Mouse (Mus musculus) cortical plate, adult 2 months (tissue): ENCODE results near the gene Olfr631. TPM values are rescaled to one million over a fixed set of nuclear protein-coding genes. Genes with fewer than 3 reads are reported as not detected.
"Not testable (repeated sequence)": the region's sequence is repeated elsewhere in the genome, so short reads cannot be mapped to it uniquely, and the experiment has no call there.

Experiments
- H3K27ac ChIP-seq: fragments of 200-500 bp; 2 replicates; pipeline ENCODE4 v1.5.1; 2012; ENCODE audit warnings: low read length, control low read depth, inconsistent platforms; ENCODE audit not compliant: insufficient read depth
- H3K4me1 ChIP-seq: fragments of 200-500 bp; 2 replicates; pipeline ENCODE4 v1.6.1; 2011; ENCODE audit warnings: low read length; ENCODE audit not compliant: control insufficient read depth, insufficient read depth
- H3K4me3 ChIP-seq: fragments of 200-500 bp; 2 replicates; pipeline ENCODE4 v1.5.1; 2011; ENCODE audit warnings: mild to moderate bottlenecking, low read length, control low read depth; ENCODE audit not compliant: insufficient read depth
- CTCF ChIP-seq: fragments of 200-500 bp; IDR thresholded peaks from 2 replicates; pipeline ENCODE4 v1.5.1; 2011; ENCODE audit warnings: mild to moderate bottlenecking, control low read depth, low read length; ENCODE audit not compliant: insufficient read depth; ENCODE audit errors: extremely low read depth
- POLR2A ChIP-seq: fragments of 200-500 bp; IDR thresholded peaks from 2 replicates; pipeline ENCODE4 v1.6.1; 2011; ENCODE audit warnings: mild to moderate bottlenecking, low read length, control low read depth; ENCODE audit not compliant: insufficient read depth; ENCODE audit errors: extremely low read depth
- polyA plus RNA-seq: library from polyadenylated mRNA; depleted of rRNA; stranded (reverse); fragments of >200 nt; gene quantifications from 2 replicates; pipeline ENCODE4 v1.2.3, GENCODE M21; 2012; rRNA removed

Gene Olfr631
- polyA plus RNA-seq, result not detected in 2 replicates

DNA sequence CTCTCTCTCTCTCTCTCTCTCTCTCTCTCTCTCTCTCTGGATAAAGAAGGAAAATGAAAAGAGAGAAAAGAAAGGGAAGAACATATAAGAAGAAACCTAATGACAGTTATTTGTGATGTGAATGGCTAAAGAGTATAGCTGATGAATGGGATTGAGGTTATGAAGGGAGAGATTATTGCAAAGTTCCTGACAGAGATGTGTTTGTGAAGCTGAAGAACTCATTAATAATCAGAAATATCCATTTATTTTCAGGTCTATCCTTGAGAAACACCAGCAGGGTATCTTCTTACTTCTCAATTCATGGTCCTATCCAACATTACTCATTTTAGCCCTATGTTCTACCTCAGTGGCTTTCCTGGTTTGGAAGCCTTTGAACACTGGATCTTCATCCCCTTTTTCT, at the start of gene Olfr631:
Gene Olfr631, plus strand, starts transcription at position 301 of the 400 bp plus-strand sequence.
- no peak for TF ChIP-seq POLR2A
- TF ChIP-seq CTCF, result no peak
- no peak within 1 kb of the TSS for H3K4me3 ChIP-seq

DNA sequence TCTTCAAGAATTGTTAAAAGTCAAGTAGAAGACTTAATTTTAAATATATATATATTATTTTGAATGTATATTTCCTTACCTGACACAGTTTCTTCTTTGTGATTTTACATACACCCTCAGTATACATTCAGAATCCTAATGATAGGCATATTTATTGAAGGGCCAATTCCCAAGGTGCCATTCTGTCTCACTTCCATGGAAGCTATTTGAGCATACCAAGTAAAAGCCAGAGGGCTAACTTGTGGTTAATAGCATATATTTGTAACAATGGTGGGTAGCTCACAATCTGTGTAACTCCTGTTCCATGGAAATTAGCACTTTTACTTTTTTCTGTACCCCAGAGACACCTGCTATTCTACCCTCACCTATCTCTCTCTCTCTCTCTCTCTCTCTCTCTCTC, 42.5 kb upstream of the Olfr631 start, which contains the start of gene Olfr66:
Gene Olfr66, minus strand, starts transcription at position 101 of the 400 bp plus-strand sequence.
- H3K4me1 ChIP-seq, result no peaks in the 10 kb centered on the region
- no peak for TF ChIP-seq POLR2A
- TF ChIP-seq CTCF, result no peak
- no peak within 1 kb of the TSS for H3K27ac ChIP-seq
- H3K4me3 ChIP-seq, result no peak within 1 kb of the TSS

More for the DNA sequence above, at the start of gene Olfr631:
- H3K27ac ChIP-seq, result no peak within 1 kb of the TSS
- H3K4me1 ChIP-seq, result no peaks in the 10 kb centered on the region

DNA sequence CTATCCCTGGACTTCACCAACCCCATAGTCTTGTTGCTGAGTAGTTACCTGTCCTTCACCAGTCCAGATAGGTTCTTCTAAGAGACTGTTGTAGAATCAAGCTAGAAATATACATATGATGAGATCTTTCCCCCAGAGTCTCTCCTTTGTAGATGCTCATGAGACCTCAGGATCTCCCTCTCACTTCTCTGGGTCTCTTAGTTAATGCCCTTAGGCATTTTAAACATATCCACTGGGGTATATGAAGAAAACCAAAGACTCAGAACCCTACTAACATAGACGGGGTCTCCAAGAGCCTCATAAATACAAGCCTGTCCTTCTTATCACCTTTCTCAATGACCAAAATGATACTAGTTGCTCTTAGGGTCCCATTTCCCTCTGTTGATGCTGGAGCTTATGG, 34.2 kb upstream of the Olfr631 start, which contains the start of gene Olfr64:
Gene Olfr64, minus strand, starts transcription at position 101 of the 400 bp plus-strand sequence.
- no peak within 1 kb of the TSS for H3K27ac ChIP-seq
- TF ChIP-seq POLR2A (no peak), CTCF (no peak)
- H3K4me3 ChIP-seq, result no peak within 1 kb of the TSS
- H3K4me1 ChIP-seq, result no peaks in the 10 kb centered on the region

DNA sequence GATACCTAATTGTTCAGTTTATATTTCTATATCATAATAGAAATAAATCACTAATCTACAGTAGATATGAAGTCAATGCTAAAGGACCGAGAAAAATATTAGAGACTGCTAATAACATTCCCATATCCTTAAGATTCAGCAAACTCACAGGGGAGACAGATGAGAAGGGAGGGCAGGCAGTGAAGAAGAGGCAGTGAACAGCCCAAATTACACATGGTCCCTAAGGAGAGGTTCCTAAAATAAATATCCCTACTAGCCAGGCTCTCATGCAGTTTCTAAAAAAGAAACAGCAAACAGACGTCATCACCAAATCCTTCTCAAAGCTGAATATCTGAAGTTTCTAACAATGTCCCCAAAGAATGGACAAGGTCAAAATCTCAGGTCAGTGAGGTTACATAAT, 25.4 kb upstream of the Olfr631 start, which contains the start of gene Olfr65:
Gene Olfr65, plus strand, starts transcription at position 301 of the 400 bp plus-strand sequence.
- TF ChIP-seq CTCF (no peak), POLR2A (no peak)
- H3K4me1 ChIP-seq, result no peaks in the 10 kb centered on the region
- no peak within 1 kb of the TSS for H3K27ac ChIP-seq
- no peak within 1 kb of the TSS for H3K4me3 ChIP-seq

DNA sequence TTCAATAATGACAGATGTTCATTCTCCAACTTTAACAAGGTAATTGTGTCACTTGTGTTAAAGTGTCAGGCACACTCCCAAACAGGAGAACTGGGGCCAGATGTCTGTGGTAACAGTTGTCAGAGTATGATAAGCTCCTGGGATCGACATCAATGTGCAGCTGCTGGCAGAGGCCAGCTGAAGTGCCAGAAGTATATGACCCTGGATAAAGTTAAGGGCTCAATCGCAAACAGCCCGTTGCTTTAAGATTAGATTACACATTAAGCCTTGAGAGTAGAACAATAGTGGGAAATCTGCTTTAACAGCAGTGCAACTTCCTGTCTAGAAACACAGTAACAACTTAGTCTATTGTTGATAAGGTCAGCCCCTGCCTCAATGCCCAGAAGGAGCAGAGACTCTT, 18.6 kb upstream of the Olfr631 start:
- no peak for TF ChIP-seq CTCF
- no peak for TF ChIP-seq POLR2A
- H3K4me1 ChIP-seq, result no peaks in the 10 kb centered on the region
- no peak overlapping the region for H3K27ac ChIP-seq
- no peak overlapping the region for H3K4me3 ChIP-seq

DNA sequence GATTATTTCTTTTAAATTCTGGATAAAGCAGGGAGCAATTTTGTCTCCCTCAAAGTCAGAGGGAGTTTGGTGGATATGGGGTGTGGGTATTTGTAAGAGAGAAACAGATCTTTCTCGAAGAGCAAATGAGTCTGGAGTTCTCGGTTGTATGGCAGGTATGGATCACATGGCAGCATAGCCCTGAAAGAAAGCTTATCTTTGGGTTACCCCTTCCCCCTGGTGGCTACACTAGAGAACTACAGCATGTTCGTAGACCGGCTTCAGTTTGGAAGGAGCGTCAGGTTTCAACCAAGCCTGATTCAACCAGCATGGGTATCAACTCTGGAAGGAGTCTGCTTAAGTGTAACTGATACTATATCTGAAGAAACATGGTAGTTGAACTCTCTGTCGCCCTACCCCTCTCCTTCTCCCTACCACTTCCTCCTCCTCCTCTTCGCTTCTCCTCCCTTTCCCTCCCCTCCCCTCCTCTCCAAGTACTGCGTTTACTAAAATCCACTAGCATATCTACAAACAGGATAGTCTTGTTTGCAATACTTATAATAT, 15.6 kb upstream of the Olfr631 start:
- Histone ChIP-seq H3K4me1 (no peaks in the 10 kb centered on the region), H3K27ac (no peak overlapping the region), H3K4me3 (no peak overlapping the region)
- TF ChIP-seq CTCF (no peak), POLR2A (no peak)

DNA sequence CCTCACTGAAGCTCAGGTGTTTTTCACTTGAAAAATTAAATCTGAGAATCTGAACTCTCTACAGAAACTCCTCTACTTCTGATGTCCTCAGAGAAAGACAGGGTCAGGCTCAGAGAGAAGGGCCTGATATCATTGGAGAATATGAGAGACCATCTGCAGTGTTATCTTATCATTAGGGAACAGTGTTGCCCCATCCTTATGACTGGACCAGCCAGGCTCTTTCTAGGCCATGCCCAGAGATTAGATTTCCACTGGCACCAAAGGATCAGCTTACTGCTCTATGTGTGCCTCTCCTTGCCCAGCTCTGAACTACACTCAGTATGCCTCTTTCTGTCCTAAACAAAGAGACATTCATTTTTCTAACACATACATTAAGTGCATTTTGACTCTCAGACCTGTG, 13.3 kb upstream of the Olfr631 start:
- TF ChIP-seq POLR2A, result no peak
- TF ChIP-seq CTCF, result no peak
- no peaks in the 10 kb centered on the region for H3K4me1 ChIP-seq
- no peak overlapping the region for H3K27ac ChIP-seq
- H3K4me3 ChIP-seq, result no peak overlapping the region

DNA sequence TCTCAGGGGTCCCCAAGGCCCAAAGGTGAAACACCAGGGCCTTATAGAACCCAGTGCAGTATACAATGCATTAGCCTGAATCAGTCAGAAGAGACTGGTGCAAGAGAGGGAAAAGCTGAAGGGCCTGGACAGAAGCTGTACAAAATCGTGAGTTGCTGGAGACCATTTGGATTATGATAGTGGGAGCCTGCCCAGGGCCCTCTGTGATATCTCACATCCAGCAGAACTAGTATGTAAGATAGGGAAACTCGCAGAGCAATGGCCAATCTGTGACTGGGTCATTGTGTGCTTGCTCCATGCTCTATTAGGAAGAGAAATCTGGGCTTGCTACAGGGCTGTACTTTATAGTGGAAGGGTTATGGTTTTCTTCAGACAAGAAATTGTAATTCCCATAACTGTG, 5.6 kb downstream of the Olfr631 start, which contains the start of gene Olfr632:
Gene Olfr632, plus strand, starts transcription at position 84 of the 400 bp plus-strand sequence.
- TF ChIP-seq POLR2A (no peak), CTCF (no peak)
- Histone ChIP-seq H3K4me1 (no peaks in the 10 kb centered on the region), H3K27ac (no peak within 1 kb of the TSS), H3K4me3 (no peak within 1 kb of the TSS)

DNA sequence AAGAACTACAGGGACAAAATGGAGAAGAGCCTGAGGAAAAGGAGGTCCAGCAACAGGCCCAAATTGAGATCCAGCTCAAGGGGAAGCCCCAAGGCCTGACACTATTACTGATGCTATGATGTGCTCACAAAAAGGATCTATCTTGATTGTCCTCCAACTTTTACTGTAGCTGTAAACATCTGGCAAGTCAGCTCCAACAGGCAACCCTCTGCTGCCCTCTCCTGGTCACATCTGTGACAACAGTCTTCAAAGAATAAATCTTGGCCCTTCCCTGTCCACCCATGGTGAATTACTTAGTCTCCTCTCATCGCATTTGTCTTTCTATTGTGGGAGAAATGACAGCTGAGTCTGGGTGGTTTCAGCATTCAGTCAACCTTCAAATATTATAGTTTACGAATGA, 14.1 kb downstream of the Olfr631 start:
- TF ChIP-seq POLR2A, result no peak
- peak; percentile 45 for TF ChIP-seq CTCF
- no peak overlapping the region for H3K4me3 ChIP-seq

DNA sequence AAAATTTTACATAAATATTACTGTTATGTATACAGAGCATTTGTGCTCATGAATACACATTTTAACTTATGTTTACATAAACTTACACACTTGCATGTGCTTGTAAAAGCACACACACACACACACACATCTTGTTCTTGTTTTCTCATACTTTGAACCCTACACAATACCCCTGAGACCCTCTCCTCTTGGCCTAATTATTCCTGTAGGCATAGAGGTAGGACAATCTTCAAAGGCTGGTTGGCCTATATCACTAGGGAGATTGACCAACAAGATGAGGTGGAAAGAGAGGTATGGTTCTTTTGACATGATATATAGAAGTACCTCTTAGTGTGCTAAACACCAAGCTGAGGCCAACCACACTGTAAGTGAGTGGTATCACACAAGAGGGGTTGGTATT, 15.5 kb downstream of the Olfr631 start, which contains the start of gene Olfr633:
Gene Olfr633, plus strand, starts transcription at position 301 of the 400 bp plus-strand sequence.
- TF ChIP-seq POLR2A (no peak), CTCF (no peak)
- H3K4me1 ChIP-seq, result no peaks in the 10 kb centered on the region
- H3K27ac ChIP-seq, result no peak within 1 kb of the TSS
- no peak within 1 kb of the TSS for H3K4me3 ChIP-seq

More for the DNA sequence above, 14.1 kb downstream of the Olfr631 start:
- H3K27ac ChIP-seq, result no peak overlapping the region
- no peaks in the 10 kb centered on the region for H3K4me1 ChIP-seq

DNA sequence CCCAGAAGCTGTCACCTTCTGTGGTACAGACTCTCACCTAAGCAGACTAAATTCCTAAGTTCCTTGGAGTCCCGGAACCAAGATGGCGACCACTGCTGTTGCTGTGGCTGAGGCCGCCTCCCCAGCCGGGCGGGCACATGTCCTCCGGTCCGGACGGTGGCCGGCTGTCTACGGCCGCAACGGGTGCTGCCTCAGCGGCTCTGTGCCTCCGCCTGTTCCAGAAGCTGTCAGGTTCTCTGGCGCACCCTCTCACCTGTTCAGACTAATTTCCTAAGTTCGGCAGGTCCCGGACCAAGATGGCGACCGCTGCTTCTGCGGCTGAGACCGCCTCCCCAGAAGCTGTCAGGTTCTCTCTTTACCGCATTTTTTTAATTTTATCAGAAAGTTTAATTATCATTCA, 38.2 kb downstream of the Olfr631 start:
- H3K27ac ChIP-seq, H3K4me3 ChIP-seq, H3K4me1 ChIP-seq: not testable (repeated sequence)
